Mouse (Mus musculus): ENCODE data around the gene 4930447C04Rik. TPM values are rescaled to one million over a fixed set of nuclear protein-coding genes. Genes with fewer than 3 reads are reported as not detected.
A peak's percentile ranks its signal among the peaks of the same experiment; 100 is the strongest.

Gene 4930447C04Rik
- total RNA-seq, 2 experiments from 2014 or later, result 6.8 to 7.9 TPM

- DNase-seq (ENCODE audit: low spot score in 2 of 2), result peak; percentile 26 to 63
- intact Hi-C loops (cut with DNase I), result loop anchor here (1.0 to 10.0 kb wide), 2 partner anchors 129 to 707 kb away; no protein-coding TSS in a partner anchor
Observed at GRCm38 (mm10) chr12:72847725-72848124, 92.8 kb downstream of the 4930447C04Rik start.

GRCm38 (mm10) chr12:72845946-72846345, 94.6 kb downstream of the 4930447C04Rik start:
- DNase-seq (ENCODE audit: low spot score in 2 of 2), result no peak
- intact Hi-C loops (cut with DNase I), result loop anchor here (10.0 kb wide), 1 partner anchor 709 kb away; no protein-coding TSS in a partner anchor

DNA sequence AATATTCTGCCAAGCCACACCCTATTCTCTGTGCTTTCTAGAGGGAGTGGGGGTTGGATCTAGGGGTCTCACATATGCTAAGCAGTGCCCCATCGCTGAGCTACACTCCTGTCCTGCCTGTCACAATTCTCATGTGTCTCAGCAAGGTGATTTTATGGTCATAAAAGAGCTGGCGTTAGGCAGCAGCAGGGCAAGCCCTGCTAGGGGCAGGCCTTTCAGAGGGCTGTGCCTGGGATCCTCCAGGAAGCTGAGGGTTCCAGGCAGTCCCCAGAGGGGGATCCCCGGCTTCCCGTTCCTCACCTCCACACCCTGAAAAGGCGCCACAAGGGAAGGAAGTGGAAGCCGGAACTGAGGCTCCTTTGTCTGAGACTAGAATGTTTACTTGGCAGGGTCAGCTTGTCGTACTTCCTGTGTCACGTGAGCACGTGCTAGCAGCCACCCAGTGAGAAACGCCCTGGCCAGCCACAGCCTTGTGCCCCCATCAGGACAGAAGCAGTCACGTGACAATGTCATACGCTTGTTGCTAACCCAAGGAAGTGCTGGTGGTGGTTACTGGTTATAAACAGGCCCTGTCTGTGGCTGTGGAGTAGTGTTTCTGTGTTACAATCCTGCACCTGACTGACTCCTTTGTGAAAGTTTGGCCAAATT, 96.5 kb downstream of the 4930447C04Rik start:
- intact Hi-C loops (cut with DNase I), result loop anchor here (10.0 kb wide), 1 partner anchor 711 kb away; no protein-coding TSS in a partner anchor
- peak in 1 of 2 experiments; percentile 39 for DNase-seq (ENCODE audit: low spot score in 2 of 2)

DNA sequence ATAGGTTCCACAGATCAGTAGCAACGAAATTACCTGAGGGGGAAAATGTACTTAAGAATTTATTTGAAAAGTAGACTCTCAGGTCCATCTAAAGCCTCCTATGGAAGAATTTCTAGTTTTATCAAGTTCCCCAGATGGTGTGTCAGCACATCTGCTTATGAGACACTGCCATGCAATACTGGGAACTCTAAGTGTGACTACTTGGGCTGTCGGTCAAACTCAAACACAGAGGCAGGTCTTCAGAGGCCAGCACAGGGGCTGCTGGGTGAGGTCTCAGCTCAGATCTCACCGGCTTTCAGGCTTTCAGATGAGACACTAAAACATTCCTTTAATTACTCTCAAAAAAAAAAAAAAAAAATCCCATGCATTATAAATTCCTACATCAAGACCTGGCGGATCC, 97.0 kb downstream of the 4930447C04Rik start:
- intact Hi-C loops (cut with DNase I), result loop anchor here (10.0 kb wide), 1 partner anchor 711 kb away; no protein-coding TSS in a partner anchor
- DNase-seq (ENCODE audit: low spot score in 2 of 2), result no peak

DNA sequence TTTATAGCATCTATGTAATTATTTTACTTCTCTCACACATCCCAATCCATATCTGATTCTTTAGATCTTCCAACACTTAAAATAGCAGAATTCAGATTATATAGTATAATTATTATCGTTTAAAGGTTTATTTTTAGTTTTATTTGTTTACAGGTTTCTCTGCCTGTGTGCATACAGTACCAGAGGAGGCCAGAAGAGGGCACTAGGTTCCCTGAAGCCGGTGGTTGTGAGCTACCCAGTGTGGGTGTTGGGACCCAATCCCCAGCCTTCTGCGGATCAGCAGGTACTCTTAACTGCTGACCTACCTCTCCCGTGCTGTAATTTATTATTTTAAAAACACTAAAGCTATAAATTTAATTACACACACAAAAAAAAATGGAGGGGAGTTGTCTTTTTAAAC, 97.4 kb downstream of the 4930447C04Rik start:
- intact Hi-C loops (cut with DNase I), result loop anchor here (10.0 kb wide), 1 partner anchor 712 kb away; no protein-coding TSS in a partner anchor
- DNase-seq (ENCODE audit: low spot score in 2 of 2), result no peak

DNA sequence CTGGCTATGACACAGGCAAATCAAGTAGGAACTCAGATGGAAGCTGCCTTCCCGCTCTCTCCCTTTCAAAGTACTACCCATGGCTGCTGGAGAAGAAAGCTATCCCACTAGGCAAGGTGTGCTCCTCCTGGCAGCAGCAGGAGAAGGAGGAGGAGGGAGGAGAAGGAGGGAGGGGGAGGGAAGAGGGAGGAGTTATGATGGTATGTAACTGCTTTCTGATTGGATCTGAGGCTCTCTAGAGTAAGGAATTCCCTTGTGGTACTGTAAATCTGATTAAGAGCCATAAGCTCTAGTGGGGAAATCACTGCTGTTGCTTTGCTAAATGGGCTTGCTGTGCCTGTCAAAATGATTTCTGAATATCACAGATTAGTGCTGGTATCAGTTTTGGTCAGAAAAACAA, 99.1 kb downstream of the 4930447C04Rik start:
- intact Hi-C loops (cut with DNase I), result loop anchor here (10.0 kb wide), 1 partner anchor 713 kb away; no protein-coding TSS in a partner anchor
- no peak for DNase-seq (ENCODE audit: low spot score in 2 of 2)

GRCm38 (mm10) chr12:72837302-72837701, 103.3 kb downstream of the 4930447C04Rik start:
- intact Hi-C loops (cut with DNase I), result no loop called here
- no peak for DNase-seq (ENCODE audit: low spot score in 2 of 2)

DNA sequence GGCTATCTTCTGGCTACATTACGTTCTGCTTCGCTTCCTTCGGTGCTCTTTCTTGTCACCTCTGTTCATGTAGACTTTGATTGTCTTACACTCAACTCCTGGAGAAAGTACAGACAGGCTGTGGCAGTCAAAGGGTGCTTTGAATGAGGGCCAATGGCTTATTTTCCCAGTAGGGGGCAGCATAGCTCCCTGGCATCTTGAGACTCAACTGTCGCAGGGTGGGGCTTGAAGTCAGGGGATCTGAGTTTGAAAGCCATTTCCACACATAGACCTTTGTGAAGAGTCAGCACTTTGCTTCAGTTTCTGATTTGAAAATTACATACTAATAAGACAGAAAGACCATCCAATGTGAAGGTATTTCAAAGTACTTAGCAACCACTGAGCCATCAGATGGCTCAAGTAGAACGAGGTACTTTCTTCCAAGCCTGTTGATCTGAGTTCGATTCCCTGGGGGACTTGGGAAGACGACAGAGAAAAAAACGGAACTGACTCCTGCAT, 105.0 kb downstream of the 4930447C04Rik start:
- intact Hi-C loops (cut with DNase I), result no loop called here
- DNase-seq (ENCODE audit: low spot score in 2 of 2), result no peak

GRCm38 (mm10) chr12:72834773-72835517, 105.6 kb downstream of the 4930447C04Rik start:
- intact Hi-C loops (cut with DNase I), result no loop called here
- DNase-seq (ENCODE audit: low spot score in 2 of 2), result no peak

DNA sequence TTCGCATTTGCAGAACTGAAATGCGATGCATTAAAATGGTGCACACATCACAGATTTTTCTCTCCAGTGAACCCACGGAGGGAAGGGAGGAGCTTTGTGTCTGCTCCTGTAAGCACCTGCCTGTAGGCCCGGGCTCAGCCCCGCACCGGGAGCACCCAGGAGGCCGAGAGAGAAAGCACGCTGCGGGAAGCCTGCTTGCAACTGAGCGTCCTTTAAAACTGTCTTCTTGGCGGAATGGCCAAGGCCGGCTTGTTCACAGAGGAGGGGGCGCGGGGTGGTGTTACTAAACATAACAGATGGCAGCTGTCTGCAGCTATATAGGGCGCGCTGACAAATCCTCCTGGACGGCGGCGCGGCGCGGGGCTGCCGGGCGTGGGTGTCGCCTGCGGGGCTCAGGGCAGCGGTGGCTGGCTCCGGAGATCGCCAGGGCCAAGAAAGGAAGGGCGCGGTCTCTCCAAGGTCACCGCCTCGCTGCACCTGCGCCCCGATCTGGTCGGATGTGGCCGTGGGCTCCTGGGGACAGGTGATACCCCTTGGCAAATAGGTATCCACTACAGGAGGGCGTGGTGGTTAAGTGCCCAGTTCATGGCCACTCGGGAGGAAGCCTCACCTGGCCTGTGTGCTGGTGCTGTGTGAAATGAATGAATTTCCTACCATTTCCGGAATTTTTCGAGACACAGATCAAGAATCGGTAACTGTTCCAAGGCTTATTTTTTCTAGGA, 108.7 kb downstream of the 4930447C04Rik start:
- DNase-seq (ENCODE audit: low spot score in 2 of 2), result peak; percentile 78 to 87
- intact Hi-C loops (cut with DNase I), result no loop called here

Other genes with a start within 250 kb of the 4930447C04Rik start
- 100 to 1,000 TPM; 265 to 266 TPM for gene Ppm1a, start 183.3 kb downstream of the 4930447C04Rik start, total RNA-seq (2021)
- not detected for gene Six6, start 882 bp downstream of the 4930447C04Rik start, total RNA-seq (2021)
- gene Six1, start 113.1 kb upstream of the 4930447C04Rik start, total RNA-seq (2021), result under 1 TPM; 0.26 to 0.61 TPM
- under 1 TPM; 0.47 to 0.86 TPM for gene Six4, start 172.7 kb upstream of the 4930447C04Rik start, total RNA-seq (2021)
- 10 to 100 TPM; 18.3 to 19.1 TPM for gene Mnat1, start 182.9 kb upstream of the 4930447C04Rik start, total RNA-seq (2021)